Comparison of ENCODE assay signal across 19 mouse cellular contexts in genomic region chr3:146435533-146435932, GRCm38 (mm10).
"Had no signal": no experiment of that assay in that cellular context is flagged by ENCODE, and none has a peak within 500 bp of the region (broad histone marks: within the 10 kb centered on the region; RNA-seq: fewer than 3 reads in every experiment).

No protein-coding gene starts in this region.

- H3K9me3 ChIP-seq: kidney, embryonic 15.5 days; limb, embryonic 12.5 days; limb, embryonic 15.5 days; midbrain, embryonic 13.5 days; stomach, embryonic 15.5 days had no signal

- H3K27ac ChIP-seq: kidney, embryonic 15.5 days; limb, embryonic 12.5 days; limb, embryonic 15.5 days; liver, embryonic 14.5 days; macrophage; midbrain, embryonic 13.5 days; stomach, embryonic 15.5 days had no signal

- H3K9ac ChIP-seq: kidney, embryonic 15.5 days; limb, embryonic 12.5 days; limb, embryonic 15.5 days; liver, embryonic 14.5 days; liver, postnatal 0 days; lung, embryonic 14.5 days; midbrain, embryonic 13.5 days; stomach, embryonic 15.5 days had no signal

- H3K4me3 ChIP-seq: kidney, embryonic 15.5 days; limb, embryonic 12.5 days; limb, embryonic 15.5 days; midbrain, embryonic 13.5 days; stomach, embryonic 15.5 days had no signal

- H3K4me1 ChIP-seq: kidney, embryonic 15.5 days; limb, embryonic 12.5 days; limb, embryonic 15.5 days; midbrain, embryonic 13.5 days; stomach, embryonic 15.5 days had no signal

- ATAC-seq: liver, postnatal 0 days; lung, postnatal 0 days; midbrain, embryonic 13.5 days had no signal

- H3K4me2 ChIP-seq: kidney, embryonic 15.5 days; limb, embryonic 12.5 days; limb, embryonic 15.5 days; liver, embryonic 11.5 days; lung, embryonic 14.5 days; midbrain, embryonic 13.5 days; stomach, embryonic 15.5 days had no signal

- DNase-seq: kidney, adult 8-10 months; kidney, postnatal 14 days; kidney, postnatal 4 days; left cerebral cortex, postnatal 4 days; liver, postnatal 0 days; lung, embryonic 14.5 days; right cerebral cortex, postnatal 25 days; spleen, adult 18-20 months; thymus, adult 18-20 months; thymus, postnatal 36 days had no signal

- H3K27me3 ChIP-seq: kidney, embryonic 15.5 days; limb, embryonic 12.5 days; limb, embryonic 15.5 days; midbrain, embryonic 13.5 days; stomach, embryonic 15.5 days had no signal
